Mouse (Mus musculus) lung, postnatal 0 days (tissue): ENCODE measurements around the gene Ssxb5. TPM values are rescaled to one million over a fixed set of nuclear protein-coding genes. Genes with fewer than 3 reads are reported as not detected.
"Not testable (repeated sequence)": the region's sequence is repeated elsewhere in the genome, so short reads cannot be mapped to it uniquely, and the experiment has no call there.

Experiments used
- ATAC-seq: fragments of 200-750 bp; cut with Nextera tagmentation; 2 replicates; pipeline ENCODE4 v1.8.0; 2017; ENCODE audit warnings: moderate library complexity
- DNase-seq: peaks from one replicate; pipeline ENCODE4 v3.0.0-alpha.2; 2016; ENCODE audit warnings: low spot score
- H3K27ac ChIP-seq: fragments of 300-500 bp; sonication (generic); 2 replicates; pipeline ENCODE4 v1.5.1; 2014; ENCODE audit warnings: antibody characterized with exemption, mild to moderate bottlenecking, low read length, mixed read lengths
- H3K27me3 ChIP-seq: fragments of 300-500 bp; sonication (generic); replicated peaks from 2 replicates; pipeline ENCODE4 v1.6.1; 2014; ENCODE audit warnings: low read length, mixed read lengths; ENCODE audit not compliant: insufficient read depth
- H3K36me3 ChIP-seq: fragments of 300-500 bp; sonication (generic); 2 replicates; pipeline ENCODE4 v1.6.1; 2014; ENCODE audit warnings: low read length, mixed read lengths; ENCODE audit not compliant: insufficient read depth
- H3K4me1 ChIP-seq: fragments of 300-500 bp; sonication (generic); 2 replicates; pipeline ENCODE4 v1.6.1; 2014; ENCODE audit warnings: antibody characterized with exemption, low read depth, low read length, mixed read lengths; ENCODE audit not compliant: insufficient read depth
- H3K4me2 ChIP-seq: fragments of 300-500 bp; sonication (generic); replicated peaks from 2 replicates; pipeline ENCODE4 v1.6.1; 2014; ENCODE audit warnings: low read depth, mild to moderate bottlenecking, low read length, moderate library complexity, mixed read lengths
- H3K4me3 ChIP-seq: fragments of 300-500 bp; sonication (generic); 2 replicates; pipeline ENCODE4 v1.5.1; 2014; ENCODE audit warnings: low read depth, low read length
- H3K9ac ChIP-seq: fragments of 300-500 bp; sonication (generic); replicated peaks from 2 replicates; pipeline ENCODE4 v1.6.1; 2014; ENCODE audit warnings: low read depth, mild to moderate bottlenecking
- H3K9me3 ChIP-seq: fragments of 300-500 bp; sonication (generic); 2 replicates; pipeline ENCODE4 v1.6.1; 2016; ENCODE audit warnings: low read length, mixed read lengths
- CTCF ChIP-seq: IDR thresholded peaks from 2 replicates; pipeline ENCODE4 v1.5.1; 2016; ENCODE audit warnings: antibody characterized with exemption, mild to moderate bottlenecking
- EP300 ChIP-seq: IDR thresholded peaks from 2 replicates; pipeline ENCODE4 v1.6.1; 2016; ENCODE audit warnings: antibody characterized with exemption, mild to moderate bottlenecking, control low read depth
- WGBS: fragments of 180-500 bp; shearing (Covaris S2); extraction: QIAGEN DNeasy Blood & Tissue Kit; methylation state at CpG from one replicate; pipeline ENCODE4 v1.1.7; 2014; 5-methylcytosine and 5-hydroxymethylcytosine counted together
- polyA plus RNA-seq: library from polyadenylated mRNA; unstranded; fragments of >200 nt; fragmentation: Nextera tagmentation; extraction: Ambion mirVana; gene quantifications from 2 replicates; pipeline ENCODE4 v1.2.1, GENCODE M21; 2015

The Ssxb5 gene
- not detected in 2 replicates for polyA plus RNA-seq

- not testable (repeated sequence) for H3K4me3 ChIP-seq, H3K9me3 ChIP-seq, H3K36me3 ChIP-seq, H3K27ac ChIP-seq, H3K27me3 ChIP-seq, ATAC-seq, H3K4me2 ChIP-seq, H3K4me1 ChIP-seq, DNase-seq, H3K9ac ChIP-seq
- WGBS: 71% methylated on average over 4 of the region's 4 CpGs
These were observed at the start of gene Ssxb5 for GRCm38 (mm10) chrX:8803391-8803790. Gene Ssxb5 (plus strand): TSS chrX:8803691.

GRCm38 (mm10) chrX:8832043-8832442 is 28.6 kb downstream of the Ssxb5 start:
- no peak for ATAC-seq

GRCm38 (mm10) chrX:8843694-8844093 is 40.2 kb downstream of the Ssxb5 start, which contains the start of gene Gm6592:
Gene Gm6592 (plus strand): TSS chrX:8843994.
- DNase-seq: no peak
- Histone ChIP-seq H3K27ac (no peak within 1 kb of the TSS), H3K9me3 (no peaks in the 10 kb centered on the region), H3K4me3 (no peak within 1 kb of the TSS), H3K4me2 (no peak within 1 kb of the TSS), H3K9ac (no peak within 1 kb of the TSS), H3K27me3 (no peaks in the 10 kb centered on the region), H3K4me1 (no peaks in the 10 kb centered on the region), H3K36me3 (no peaks in the 10 kb centered on the region)
- TF ChIP-seq EP300: no peak
- TF ChIP-seq CTCF: no peak
- no peak for ATAC-seq
- WGBS: 52% methylated on average over 1 of the region's 1 CpGs

More at GRCm38 (mm10) chrX:8832043-8832442, 28.6 kb downstream of the Ssxb5 start:
- Histone ChIP-seq H3K36me3 (no peaks in the 10 kb centered on the region), H3K4me1 (no peaks in the 10 kb centered on the region), H3K4me3 (no peak overlapping the region), H3K27ac (no peak overlapping the region), H3K4me2 (no peak overlapping the region), H3K9ac (no peak overlapping the region), H3K27me3 (no peaks in the 10 kb centered on the region), H3K9me3 (no peaks in the 10 kb centered on the region)
- DNase-seq: no peak
- TF ChIP-seq EP300 (no peak), CTCF (peak; percentile 68)

GRCm38 (mm10) chrX:8852486-8852885 is 49.0 kb downstream of the Ssxb5 start:
- Histone ChIP-seq H3K9ac (no peak overlapping the region), H3K4me3 (no peak overlapping the region), H3K27me3 (no peaks in the 10 kb centered on the region), H3K36me3 (no peaks in the 10 kb centered on the region), H3K27ac (no peak overlapping the region), H3K4me2 (no peak overlapping the region), H3K4me1 (no peaks in the 10 kb centered on the region), H3K9me3 (no peaks in the 10 kb centered on the region)
- TF ChIP-seq CTCF: no peak
- TF ChIP-seq EP300: no peak
- DNase-seq: no peak
- ATAC-seq: no peak
- WGBS: 89% methylated on average over 10 of the region's 10 CpGs

Other genes with a start within 250 kb of the Ssxb5 start
- gene Ssxb3, start 211.9 kb upstream of the Ssxb5 start, polyA plus RNA-seq: not detected in 2 replicates
- not detected in 2 replicates for gene Ssxb8, start 112.8 kb upstream of the Ssxb5 start, polyA plus RNA-seq
- not detected in 2 replicates for gene Ssx9, start 55.3 kb upstream of the Ssxb5 start, polyA plus RNA-seq
- not detected in 2 replicates for gene Gm6592, start 40.3 kb downstream of the Ssxb5 start, polyA plus RNA-seq
- gene Gm5751, start 70.6 kb downstream of the Ssxb5 start, polyA plus RNA-seq: not detected in 2 replicates
- gene B630019K06Rik, start 88.7 kb downstream of the Ssxb5 start, polyA plus RNA-seq: 2.2 and 2.7 TPM in 2 replicates
- not detected in 2 replicates for gene Fthl17b, start 159.3 kb downstream of the Ssxb5 start, polyA plus RNA-seq
- not detected in 2 replicates for gene Fthl17c, start 172.9 kb downstream of the Ssxb5 start, polyA plus RNA-seq
- gene Fthl17d, start 183.1 kb downstream of the Ssxb5 start, polyA plus RNA-seq: not detected in 2 replicates
- not detected in 2 replicates for gene Fthl17e, start 229.8 kb downstream of the Ssxb5 start, polyA plus RNA-seq